Mouse (Mus musculus) heart, postnatal 25 days (tissue): ENCODE results near the gene Gm42417. TPM values are rescaled to one million over a fixed set of nuclear protein-coding genes. Genes with fewer than 3 reads are reported as not detected.

ENCODE experiments used
- DNase-seq: peaks from one replicate; pipeline ENCODE4 v3.0.0; 2022; ENCODE audit warnings: low spot score
- intact Hi-C: fragments of 180-260 bp; cut with DNase I; formaldehyde crosslinking; loops from one replicate; pipeline ENCODE4 v1.15.1; 2025
- total RNA-seq, 2 experiments: library from RNA; stranded (reverse); gene quantifications; 2 replicates each; pipeline ENCODE4 v1.2.3; 2021

Gene Gm42417
- 100 to 1,000 TPM; 112 to 186 TPM for total RNA-seq

DNA sequence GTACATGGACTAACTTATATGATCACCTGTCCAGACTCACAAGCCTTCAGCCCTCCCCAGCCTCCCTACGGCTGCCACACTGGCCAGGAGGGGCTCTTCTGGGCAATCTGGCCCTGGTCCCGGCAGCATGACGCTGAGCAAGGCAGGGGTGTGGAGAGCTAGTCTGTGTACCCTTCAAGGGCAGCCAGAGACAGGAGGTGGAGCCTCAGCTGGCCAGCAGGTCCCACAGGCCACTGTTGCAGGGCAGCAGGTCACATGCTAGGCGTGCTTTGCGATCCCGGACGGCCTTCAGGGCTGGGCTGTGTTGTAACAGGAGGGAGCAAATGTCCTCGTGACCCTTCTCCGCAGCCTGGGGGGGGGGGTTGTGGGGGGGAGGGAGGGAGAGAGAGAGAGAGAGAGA, at the start of gene Gm42417:
TSS of gene Gm42417 (minus strand) at position 244 of the 400 bp plus-strand sequence.
- DNase-seq, result peak; percentile 63
- intact Hi-C loops, result no loop called here

DNA sequence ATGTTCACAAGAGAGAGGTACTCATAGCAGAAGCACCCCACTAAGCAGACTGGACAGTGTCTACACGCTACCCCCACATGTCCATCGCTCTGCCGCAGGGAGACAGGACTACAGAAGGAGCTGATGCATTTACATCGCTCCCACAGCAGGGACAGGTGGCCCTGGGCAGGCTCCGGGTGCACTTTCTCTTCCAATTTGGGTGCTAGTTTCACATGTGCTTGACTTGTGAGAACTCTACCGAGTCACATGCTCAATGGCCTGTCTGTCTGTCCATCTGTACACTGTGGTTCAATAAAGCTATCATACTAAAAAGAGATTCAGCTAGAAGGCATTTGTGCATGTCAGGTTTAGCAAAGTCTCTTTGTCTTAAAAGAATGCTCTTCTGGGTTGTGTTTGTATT, 48.6 kb upstream of the Gm42417 start:
- DNase-seq, result no peak
- intact Hi-C loops, result no loop called here

- intact Hi-C loops, result no loop called here
Measured at GRCm38 (mm10) chr1:36586288-36586687, 47.1 kb upstream of the Gm42417 start.

DNA sequence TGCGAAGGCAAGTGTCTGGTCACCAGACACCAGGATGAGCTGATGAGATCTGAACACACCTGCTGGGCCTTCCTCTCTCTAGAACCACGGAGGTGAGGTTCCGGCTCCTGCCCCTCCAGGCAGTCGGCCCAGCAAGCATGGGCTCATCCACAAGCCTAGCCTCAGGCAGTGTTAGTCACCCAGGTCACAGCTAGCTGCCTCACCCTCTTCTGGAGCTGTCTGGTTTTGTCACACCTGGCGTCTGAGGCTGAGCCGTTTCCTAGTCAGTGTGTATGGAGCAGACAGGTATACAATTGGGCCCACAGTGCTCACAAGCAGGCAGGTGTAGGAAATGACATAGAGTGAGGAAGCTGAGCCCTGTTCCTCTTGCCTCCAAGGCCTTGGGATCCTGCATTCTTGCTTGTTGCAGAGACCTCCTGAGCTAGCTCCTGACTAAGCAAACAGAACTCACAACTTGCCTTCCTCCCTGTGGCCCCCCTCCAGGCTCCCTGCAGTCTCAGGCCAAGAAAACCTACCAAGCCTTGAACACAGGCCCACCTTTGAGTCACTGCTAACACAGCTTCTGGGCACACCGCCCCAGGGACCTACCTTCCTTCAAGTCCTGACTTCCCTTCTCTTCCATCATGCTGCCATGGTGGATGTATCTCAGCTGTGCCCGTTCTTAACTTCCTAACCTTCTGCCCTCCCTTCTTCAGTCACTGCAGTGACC, 44.3 kb upstream of the Gm42417 start:
- DNase-seq, result no peak
- intact Hi-C loops, result no loop called here

More at GRCm38 (mm10) chr1:36586288-36586687, 47.1 kb upstream of the Gm42417 start:
- DNase-seq, result no peak

DNA sequence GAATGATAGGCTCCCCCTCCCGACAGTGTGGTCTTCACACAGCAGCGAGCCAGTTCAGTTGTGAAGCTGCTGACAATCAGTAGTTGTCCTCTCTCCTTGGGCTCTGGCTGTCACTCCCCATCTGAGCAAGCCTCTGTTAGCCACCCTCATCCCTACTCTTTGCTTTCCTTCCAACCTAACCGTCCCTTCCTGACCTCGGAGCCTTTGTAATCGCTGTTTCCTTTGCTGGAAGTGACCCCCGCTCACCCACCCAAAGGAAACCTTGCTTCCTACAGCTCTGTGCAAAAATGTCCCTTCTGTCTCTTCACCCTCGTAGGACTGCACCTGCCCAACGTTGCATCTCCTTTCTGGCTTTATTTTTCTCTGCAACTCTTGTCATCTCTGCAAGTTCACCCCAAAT, 43.0 kb upstream of the Gm42417 start:
- intact Hi-C loops, result no loop called here
- no peak for DNase-seq

- intact Hi-C loops, result loop anchor here (2.0 kb wide), 1 partner anchor 22 kb away; the partner anchor contains the start of gene Sema4c
- DNase-seq, result no peak
Measured at GRCm38 (mm10) chr1:36581260-36581659, 42.0 kb upstream of the Gm42417 start.

- intact Hi-C loops, result loop anchor here (2.0 kb wide), 1 partner anchor 22 kb away; the partner anchor contains the start of gene Sema4c
- peak; percentile 58 for DNase-seq
Measured at GRCm38 (mm10) chr1:36580384-36581207, 41.4 kb upstream of the Gm42417 start.

DNA sequence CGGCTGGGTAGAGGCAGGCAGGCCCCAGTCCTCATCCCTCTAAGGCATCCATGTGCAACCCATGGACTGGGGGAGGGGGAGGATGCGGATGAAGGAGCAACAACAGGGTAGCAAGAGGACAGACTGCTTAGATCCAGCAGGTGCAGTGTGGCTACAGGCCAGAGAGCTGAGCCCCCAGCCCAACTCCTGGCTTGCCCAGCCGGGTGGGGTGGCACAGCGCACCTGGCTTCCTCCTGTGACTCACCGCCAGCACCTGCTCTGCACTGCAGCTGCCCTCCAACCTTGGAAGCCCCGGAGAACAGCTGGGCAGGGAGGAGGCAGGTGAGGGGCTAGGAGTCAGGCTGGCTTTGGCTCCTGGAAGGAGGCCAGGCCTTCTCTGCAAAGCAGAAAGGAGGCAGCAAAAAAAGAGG, 40.8 kb upstream of the Gm42417 start:
- intact Hi-C loops, result loop anchor here (2.0 kb wide), 1 partner anchor 21 kb away; the partner anchor contains the start of gene Sema4c
- DNase-seq, result no peak

DNA sequence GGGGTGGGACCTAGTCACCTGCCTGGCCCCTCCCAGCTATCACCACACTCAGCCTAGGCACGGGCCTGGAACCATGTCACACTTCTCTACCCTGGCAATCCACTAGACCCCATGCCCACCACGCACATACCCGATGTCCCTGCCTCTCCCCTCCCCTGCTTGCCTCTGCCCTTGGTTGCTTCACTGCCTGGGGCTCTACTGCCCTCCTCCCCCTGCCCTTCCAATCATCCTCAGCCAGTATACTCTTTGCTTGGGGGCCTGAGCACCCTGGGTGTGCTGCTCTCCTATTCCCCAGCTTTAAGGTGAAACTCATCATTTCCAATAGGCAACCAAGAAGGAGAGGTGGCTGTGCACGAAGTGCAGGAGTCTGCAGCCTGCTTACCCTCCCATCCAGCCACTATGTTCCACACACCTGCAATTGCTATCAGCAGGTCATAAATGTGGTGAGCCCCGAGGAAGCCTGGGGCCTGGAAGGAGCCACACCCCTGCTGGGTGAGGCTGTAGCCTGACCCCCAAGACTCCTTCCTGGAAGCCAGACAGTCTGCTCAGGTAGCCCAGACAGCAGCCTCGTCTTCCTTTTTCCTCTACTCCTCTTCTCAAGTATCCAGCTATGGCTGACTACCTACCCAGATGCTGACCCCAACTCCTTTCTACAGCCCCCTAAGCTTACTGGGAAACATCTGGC, 37.9 kb upstream of the Gm42417 start:
- intact Hi-C loops, result no loop called here
- no peak for DNase-seq

DNA sequence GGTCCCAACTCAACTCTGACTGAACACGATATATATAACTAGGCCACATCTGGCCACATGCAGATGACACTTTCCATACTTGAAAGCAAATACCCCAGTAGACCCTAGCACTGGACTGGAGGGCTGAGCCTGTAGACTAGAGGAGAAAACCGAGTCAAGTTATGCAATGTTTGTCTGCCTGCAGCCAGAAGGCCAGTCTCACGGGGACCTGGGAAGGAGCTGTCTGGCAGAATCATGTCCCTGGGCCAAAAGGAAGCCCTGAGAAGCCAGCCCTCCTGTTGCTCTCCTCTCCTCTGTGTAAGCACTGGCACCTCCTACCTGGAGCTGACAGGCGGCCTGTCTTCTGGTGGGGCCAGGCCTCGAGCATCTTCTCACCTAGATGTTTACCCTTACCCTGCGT, 36.1 kb upstream of the Gm42417 start:
- no peak for DNase-seq
- intact Hi-C loops, result no loop called here

- DNase-seq, result no peak
- intact Hi-C loops, result no loop called here
Measured at GRCm38 (mm10) chr1:36574196-36574955, 35.1 kb upstream of the Gm42417 start.

- intact Hi-C loops, result no loop called here
- DNase-seq, result no peak
Measured at GRCm38 (mm10) chr1:36573524-36573923, 34.3 kb upstream of the Gm42417 start.

DNA sequence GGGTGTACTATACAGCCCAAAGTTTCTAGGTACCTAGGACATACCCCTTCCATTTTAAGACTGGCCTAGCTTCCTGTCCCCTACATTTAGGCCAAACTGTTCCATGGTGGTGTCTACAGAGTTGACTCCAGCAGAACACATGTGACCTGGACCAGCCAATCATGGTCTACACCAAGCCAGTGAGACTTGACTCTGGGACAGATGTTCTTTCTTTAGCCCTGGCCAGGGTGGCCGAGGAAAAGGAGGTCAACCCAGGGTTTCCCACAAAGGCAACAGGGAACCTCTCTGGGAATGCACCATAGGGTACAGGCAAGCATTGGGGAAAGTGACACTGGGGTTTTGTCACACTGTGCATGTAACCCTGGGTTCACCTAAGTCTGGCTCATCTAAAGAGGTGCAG, 33.5 kb upstream of the Gm42417 start:
- DNase-seq, result no peak
- intact Hi-C loops, result no loop called here

GRCm38 (mm10) chr1:36572140-36572700, 33.0 kb upstream of the Gm42417 start:
- no peak for DNase-seq
- intact Hi-C loops, result no loop called here

GRCm38 (mm10) chr1:36571627-36572026, 32.4 kb upstream of the Gm42417 start:
- DNase-seq, result no peak
- intact Hi-C loops, result no loop called here

GRCm38 (mm10) chr1:36570320-36570719, 31.1 kb upstream of the Gm42417 start:
- DNase-seq, result no peak
- intact Hi-C loops, result no loop called here

DNA sequence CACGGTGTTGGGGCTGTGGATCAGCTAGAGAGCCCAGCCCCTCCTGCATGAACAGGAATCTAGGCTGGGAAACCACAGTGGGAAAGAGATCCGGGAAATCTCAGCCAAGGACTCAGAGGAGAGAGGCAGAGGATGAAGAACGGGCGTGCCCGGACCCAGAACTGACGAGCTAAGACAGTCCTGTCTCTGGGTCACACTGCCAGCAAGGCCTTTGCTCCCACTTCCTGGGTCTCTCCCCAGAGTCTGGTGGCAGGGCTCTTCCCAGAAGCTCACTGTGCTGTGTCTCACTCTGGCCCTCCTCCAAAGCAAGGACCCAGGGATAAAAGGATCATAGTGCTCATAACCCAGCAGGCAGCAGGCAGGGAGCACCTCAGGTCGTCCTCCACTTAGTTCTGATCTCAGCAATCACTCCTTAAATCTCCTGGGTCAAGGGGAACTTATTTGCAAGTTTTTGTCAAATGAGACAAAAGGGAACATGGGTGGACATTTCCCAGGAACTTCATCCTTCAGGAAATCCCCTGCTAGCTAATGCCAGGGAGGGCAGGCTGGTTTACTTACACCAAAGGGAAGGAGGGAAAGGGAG, 30.6 kb upstream of the Gm42417 start:
- DNase-seq, result no peak
- intact Hi-C loops, result no loop called here

DNA sequence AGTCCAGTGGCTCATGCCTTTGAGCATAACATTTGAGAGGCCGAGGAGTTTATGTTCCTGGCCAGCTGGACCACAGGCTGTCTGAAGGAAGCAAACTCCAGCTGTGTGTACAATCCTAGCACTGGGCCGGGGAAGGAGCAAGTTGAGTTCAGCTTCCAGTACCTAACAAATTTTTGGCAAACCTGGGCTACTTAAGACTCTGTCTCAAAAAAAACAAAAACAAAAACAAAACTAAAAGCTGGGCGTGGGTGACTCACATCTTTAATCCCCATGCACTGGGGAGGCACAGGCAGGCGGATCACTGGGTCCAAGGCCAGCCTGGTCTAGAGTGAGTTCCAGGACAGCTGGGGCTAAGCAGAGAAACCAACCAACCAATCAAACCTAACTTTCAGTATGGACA, 29.5 kb upstream of the Gm42417 start:
- intact Hi-C loops, result no loop called here
- DNase-seq, result no peak
